Mouse (Mus musculus): ENCODE results near the gene Gnaq.

DNA sequence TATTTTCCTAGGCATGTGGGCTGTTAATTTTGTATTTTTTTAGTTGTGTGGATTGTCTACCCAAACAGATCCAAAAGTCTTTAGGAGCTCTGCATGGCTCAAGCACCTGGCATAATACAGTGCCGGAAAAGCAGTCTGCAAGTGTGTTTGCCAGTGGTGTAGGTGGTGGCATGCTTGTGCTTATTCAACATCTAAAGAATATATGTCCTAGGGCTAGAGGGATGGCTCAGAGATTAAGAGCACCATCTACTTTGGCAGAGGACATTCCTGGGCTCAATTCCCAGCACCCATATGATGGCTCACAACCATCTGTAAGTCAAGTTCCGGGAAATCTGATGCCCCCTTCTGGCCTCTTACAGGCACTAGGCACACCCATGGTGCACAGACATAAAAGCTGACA, 3.5 kb upstream of the Gnaq start:
- TF ChIP-seq CTCF (IDR thresholded peaks at IDR 0.05; ENCODE audit: borderline replicate concordance, control insufficient read depth, extremely low read depth, insufficient read depth, low read length, poor library complexity) (no peak), POLR2A (IDR thresholded peaks at IDR 0.05; ENCODE audit: control insufficient read depth, extremely low read depth, insufficient read depth, low read length, poor library complexity) (no peak)

All from thymus, adult 2 months (tissue).